Mouse (Mus musculus) lung, postnatal 0 days (tissue): ENCODE measurements around the gene Hist2h4. TPM values are rescaled to one million over a fixed set of nuclear protein-coding genes. Genes with fewer than 3 reads are reported as not detected.
A peak's percentile ranks its signal among the peaks of the same experiment; 100 is the strongest.
"Not testable (repeated sequence)": the region's sequence is repeated elsewhere in the genome, so short reads cannot be mapped to it uniquely, and the experiment has no call there.

Experiments used
- ATAC-seq: fragments of 200-750 bp; cut with Nextera tagmentation; 2 replicates; pipeline ENCODE4 v1.8.0; 2017; ENCODE audit warnings: moderate library complexity
- DNase-seq: peaks from one replicate; pipeline ENCODE4 v3.0.0-alpha.2; 2016; ENCODE audit warnings: low spot score
- H3K27ac ChIP-seq: fragments of 300-500 bp; sonication (generic); 2 replicates; pipeline ENCODE4 v1.5.1; 2014; ENCODE audit warnings: antibody characterized with exemption, mild to moderate bottlenecking, low read length, mixed read lengths
- H3K27me3 ChIP-seq: fragments of 300-500 bp; sonication (generic); replicated peaks from 2 replicates; pipeline ENCODE4 v1.6.1; 2014; ENCODE audit warnings: low read length, mixed read lengths; ENCODE audit not compliant: insufficient read depth
- H3K36me3 ChIP-seq: fragments of 300-500 bp; sonication (generic); 2 replicates; pipeline ENCODE4 v1.6.1; 2014; ENCODE audit warnings: low read length, mixed read lengths; ENCODE audit not compliant: insufficient read depth
- H3K4me1 ChIP-seq: fragments of 300-500 bp; sonication (generic); 2 replicates; pipeline ENCODE4 v1.6.1; 2014; ENCODE audit warnings: antibody characterized with exemption, low read depth, low read length, mixed read lengths; ENCODE audit not compliant: insufficient read depth
- H3K4me2 ChIP-seq: fragments of 300-500 bp; sonication (generic); replicated peaks from 2 replicates; pipeline ENCODE4 v1.6.1; 2014; ENCODE audit warnings: low read depth, mild to moderate bottlenecking, low read length, moderate library complexity, mixed read lengths
- H3K4me3 ChIP-seq: fragments of 300-500 bp; sonication (generic); 2 replicates; pipeline ENCODE4 v1.5.1; 2014; ENCODE audit warnings: low read depth, low read length
- H3K9ac ChIP-seq: fragments of 300-500 bp; sonication (generic); replicated peaks from 2 replicates; pipeline ENCODE4 v1.6.1; 2014; ENCODE audit warnings: low read depth, mild to moderate bottlenecking
- H3K9me3 ChIP-seq: fragments of 300-500 bp; sonication (generic); 2 replicates; pipeline ENCODE4 v1.6.1; 2016; ENCODE audit warnings: low read length, mixed read lengths
- CTCF ChIP-seq: IDR thresholded peaks from 2 replicates; pipeline ENCODE4 v1.5.1; 2016; ENCODE audit warnings: antibody characterized with exemption, mild to moderate bottlenecking
- EP300 ChIP-seq: IDR thresholded peaks from 2 replicates; pipeline ENCODE4 v1.6.1; 2016; ENCODE audit warnings: antibody characterized with exemption, mild to moderate bottlenecking, control low read depth
- WGBS: fragments of 180-500 bp; shearing (Covaris S2); extraction: QIAGEN DNeasy Blood & Tissue Kit; methylation state at CpG from one replicate; pipeline ENCODE4 v1.1.7; 2014; 5-methylcytosine and 5-hydroxymethylcytosine counted together
- polyA plus RNA-seq: library from polyadenylated mRNA; unstranded; fragments of >200 nt; fragmentation: Nextera tagmentation; extraction: Ambion mirVana; gene quantifications from 2 replicates; pipeline ENCODE4 v1.2.1, GENCODE M21; 2015

The Hist2h4 gene
- polyA plus RNA-seq, 1 experiment from 2014 or later = 9.8 TPM

DNA sequence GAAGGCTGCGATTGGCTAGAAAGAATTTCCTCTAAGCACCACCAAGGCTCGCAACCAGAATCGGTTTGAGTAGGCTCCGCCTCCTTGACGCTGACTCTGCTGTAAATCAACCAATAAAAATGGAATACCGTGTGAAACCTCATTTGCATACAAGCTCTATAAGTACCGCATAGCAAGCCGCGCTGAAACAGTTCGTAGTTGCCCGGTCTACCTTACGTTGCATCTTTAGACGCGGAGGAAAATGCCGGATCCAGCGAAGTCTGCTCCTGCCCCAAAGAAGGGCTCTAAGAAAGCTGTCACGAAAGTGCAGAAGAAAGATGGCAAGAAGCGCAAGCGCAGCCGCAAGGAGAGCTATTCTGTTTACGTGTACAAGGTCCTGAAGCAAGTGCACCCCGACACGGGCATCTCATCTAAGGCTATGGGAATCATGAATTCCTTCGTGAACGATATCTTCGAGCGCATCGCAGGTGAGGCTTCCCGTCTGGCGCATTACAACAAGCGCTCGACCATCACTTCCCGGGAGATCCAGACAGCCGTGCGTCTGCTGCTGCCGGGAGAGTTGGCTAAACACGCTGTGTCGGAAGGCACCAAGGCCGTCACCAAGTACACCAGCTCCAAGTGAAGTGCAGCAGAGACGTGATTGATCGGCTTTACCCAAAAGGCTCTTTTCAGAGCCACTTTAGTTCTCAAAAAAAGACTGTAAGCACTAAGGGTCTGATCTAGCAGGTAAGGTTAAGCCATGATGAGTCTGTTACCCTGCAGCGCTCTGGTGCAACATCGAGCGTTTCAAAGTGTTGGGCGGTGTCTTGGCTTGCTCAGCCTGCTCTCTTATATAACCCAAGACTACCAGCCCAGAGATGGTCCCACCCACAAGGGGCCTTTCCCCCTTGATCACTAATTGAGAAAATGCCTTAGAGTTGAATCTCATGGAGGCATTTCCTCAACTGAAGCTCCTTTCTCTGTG, 6.7 kb upstream of the Hist2h4 start, which contains the start of gene Hist2h2bb:
TSS of gene Hist2h2bb (plus strand) at position 242 of the 964 bp plus-strand sequence.
- WGBS = under 1% methylated on average over 45 of the region's 45 CpGs
- Histone ChIP-seq H3K27ac (peak within 1 kb of the TSS; percentile 92), H3K4me3 (peak within 1 kb of the TSS; percentile 49), H3K9me3 (no peaks in the 10 kb centered on the region), H3K4me1 (no peaks in the 10 kb centered on the region), H3K27me3 (no peaks in the 10 kb centered on the region), H3K4me2 (peak within 1 kb of the TSS; percentile 87), H3K36me3 (no peaks in the 10 kb centered on the region), H3K9ac (peak within 1 kb of the TSS; percentile 42)
- no peak for TF ChIP-seq EP300
- TF ChIP-seq CTCF = no peak
- DNase-seq (peak; percentile 99), ATAC-seq (peak; percentile 96)

DNA sequence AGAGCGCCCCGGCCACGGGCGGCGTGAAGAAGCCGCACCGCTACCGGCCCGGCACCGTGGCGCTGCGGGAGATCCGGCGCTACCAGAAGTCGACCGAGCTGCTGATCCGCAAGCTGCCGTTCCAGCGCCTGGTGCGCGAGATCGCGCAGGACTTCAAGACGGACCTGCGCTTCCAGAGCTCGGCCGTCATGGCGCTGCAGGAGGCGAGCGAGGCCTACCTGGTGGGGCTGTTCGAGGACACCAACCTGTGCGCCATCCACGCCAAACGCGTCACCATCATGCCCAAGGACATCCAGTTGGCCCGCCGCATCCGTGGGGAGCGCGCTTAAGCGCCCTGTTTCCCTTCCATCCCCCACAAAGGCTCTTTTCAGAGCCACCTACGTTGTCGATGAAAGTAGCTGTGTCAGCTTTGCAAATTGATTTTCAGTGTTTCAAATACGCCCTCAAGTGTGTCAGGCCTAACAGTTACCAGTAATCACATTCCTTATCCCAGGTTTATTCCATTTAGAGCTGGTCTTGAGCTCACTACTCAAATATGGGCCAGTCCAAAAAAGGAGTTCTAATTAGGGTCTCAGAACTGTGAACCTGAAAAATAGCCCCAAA, 5.8 kb upstream of the Hist2h4 start:
- Histone ChIP-seq H3K9ac (peak overlapping the region; percentile 41; the same call in 1 of the 2 replicates), H3K4me2 (peak overlapping the region; percentile 87), H3K27ac (peak overlapping the region; percentile 92), H3K4me3 (peak overlapping the region; percentile 49)
- peak; percentile 30 for ATAC-seq
- H3K4me1 ChIP-seq, H3K27me3 ChIP-seq, DNase-seq, H3K9me3 ChIP-seq, H3K36me3 ChIP-seq: not testable (repeated sequence)
- WGBS = under 1% methylated on average over 9 of the region's 44 CpGs

DNA sequence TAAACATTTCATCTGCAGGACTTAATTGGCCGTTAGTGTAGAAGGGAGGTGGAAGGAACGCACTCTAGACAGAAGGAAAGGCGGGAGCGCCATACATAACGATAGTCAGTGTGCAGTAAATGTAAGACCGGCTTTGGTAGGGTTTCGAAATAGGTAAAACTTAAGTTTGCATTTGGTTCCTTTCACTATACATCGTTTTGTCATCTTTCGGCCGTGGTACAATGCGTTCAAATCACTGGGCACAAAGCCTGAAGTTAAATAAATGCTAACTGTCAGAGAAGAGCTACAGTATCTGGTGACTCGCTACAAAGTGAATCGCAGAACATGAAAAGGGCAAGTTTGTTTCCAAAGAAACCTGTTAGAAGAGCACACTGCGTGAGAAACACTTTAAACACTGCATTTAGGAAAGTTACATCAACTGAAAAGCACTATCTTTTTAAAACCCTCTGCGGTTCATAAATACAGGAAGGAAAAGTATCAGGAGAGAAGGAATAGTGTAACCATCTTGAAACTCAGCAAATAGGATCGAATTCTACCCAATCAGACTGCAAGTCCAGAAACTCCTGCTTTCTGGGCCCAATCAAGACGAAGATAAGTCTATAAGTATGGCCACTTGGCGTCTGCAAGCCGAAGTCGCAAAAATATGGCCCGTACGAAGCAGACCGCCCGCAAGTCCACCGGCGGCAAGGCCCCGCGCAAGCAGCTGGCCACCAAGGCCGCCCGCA, 5.1 kb upstream of the Hist2h4 start, which contains the start of gene Hist2h3b:
TSS of gene Hist2h3b (plus strand) at position 604 of the 725 bp plus-strand sequence.
- peak within 1 kb of the TSS; percentile 41; the same call in 1 of the 2 replicates for H3K9ac ChIP-seq
- TF ChIP-seq CTCF (no peak), EP300 (peak; percentile 6; the same call in 1 of the 2 replicates)
- no peaks in the 10 kb centered on the region for H3K27me3 ChIP-seq
- H3K4me1 ChIP-seq = no peaks in the 10 kb centered on the region
- H3K4me2 ChIP-seq = peak within 1 kb of the TSS; percentile 87
- H3K4me3 ChIP-seq = peak within 1 kb of the TSS; percentile 49
- H3K36me3 ChIP-seq = no peaks in the 10 kb centered on the region
- no peaks in the 10 kb centered on the region for H3K9me3 ChIP-seq
- WGBS = 11% methylated on average over 30 of the region's 30 CpGs
- ATAC-seq = peak; percentile 66
- H3K27ac ChIP-seq = peak within 1 kb of the TSS; percentile 92
- DNase-seq = peak; percentile 96

DNA sequence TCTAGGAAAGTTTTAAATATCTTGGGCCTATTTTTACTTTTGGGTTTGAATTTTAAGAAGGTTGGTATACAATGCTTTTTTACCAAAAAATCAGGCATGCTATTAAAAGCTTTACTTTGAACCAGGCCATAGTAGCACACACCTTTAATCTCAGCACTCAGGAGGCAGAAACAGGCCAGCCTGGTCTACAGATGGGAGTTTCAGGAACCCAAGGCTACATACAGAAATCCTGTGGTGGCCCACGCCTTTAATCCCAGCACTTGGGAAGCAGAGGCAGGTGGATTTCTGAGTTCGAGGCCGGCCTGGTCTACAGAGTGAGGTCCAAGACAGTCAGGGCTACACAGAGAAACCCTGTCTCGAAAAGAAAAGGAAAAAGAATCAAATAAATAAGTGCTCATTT, 4.4 kb upstream of the Hist2h4 start:
- Histone ChIP-seq H3K9ac (no peak overlapping the region), H3K27ac (peak overlapping the region; percentile 74; the same call in 1 of the 2 replicates), H3K36me3 (no peaks in the 10 kb centered on the region), H3K27me3 (no peaks in the 10 kb centered on the region), H3K4me2 (peak overlapping the region; percentile 87; the same call in 1 of the 2 replicates), H3K9me3 (no peaks in the 10 kb centered on the region), H3K4me1 (no peaks in the 10 kb centered on the region; the same call in 1 of the 2 replicates), H3K4me3 (no peak overlapping the region; the same call in 1 of the 2 replicates)
- ATAC-seq (no peak), DNase-seq (no peak)
- 68% methylated on average over 4 of the region's 4 CpGs for WGBS
- no peak for TF ChIP-seq CTCF
- TF ChIP-seq EP300 = no peak

DNA sequence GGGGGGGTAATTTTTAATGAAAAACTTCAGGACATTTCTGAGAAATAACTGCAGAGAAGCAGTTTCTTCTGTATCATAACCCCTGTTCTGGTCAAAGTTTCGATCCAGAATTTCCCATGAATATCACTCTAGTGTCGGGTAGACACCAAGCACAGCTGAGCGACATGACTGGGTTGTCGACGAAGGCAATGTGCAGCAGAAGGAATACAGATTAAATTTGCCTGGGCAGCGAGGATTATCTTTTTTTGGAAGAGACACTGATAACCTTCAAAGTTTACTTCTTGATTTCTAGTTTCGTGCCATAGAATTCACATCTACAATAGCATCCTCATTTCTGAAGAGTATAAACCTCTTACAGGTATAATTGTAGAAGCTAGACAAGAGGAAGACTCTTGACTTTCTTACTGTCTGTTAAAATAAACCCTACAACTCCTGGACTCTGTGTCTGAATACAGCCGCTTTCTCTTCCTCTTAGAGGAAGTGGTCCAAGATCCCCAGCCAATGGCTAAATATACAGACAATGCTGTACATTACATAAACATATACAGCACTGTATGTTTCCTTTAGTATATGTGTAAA, 3.1 kb upstream of the Hist2h4 start:
- WGBS = 81% methylated on average over 8 of the region's 8 CpGs
- ATAC-seq (no peak), DNase-seq (no peak)
- Histone ChIP-seq H3K4me3 (no peak overlapping the region), H3K9me3 (no peaks in the 10 kb centered on the region), H3K4me2 (no peak overlapping the region), H3K27ac (no peak overlapping the region), H3K36me3 (no peaks in the 10 kb centered on the region), H3K27me3 (no peaks in the 10 kb centered on the region), H3K9ac (no peak overlapping the region), H3K4me1 (peaks cover 6% of the 10 kb centered on the region; the same call in 1 of the 2 replicates)
- no peak for TF ChIP-seq EP300
- TF ChIP-seq CTCF = no peak
